Mouse (Mus musculus) liver, embryonic 14.5 days (tissue): ENCODE data around the gene Armc7.

Source experiments
- CTCF ChIP-seq: IDR thresholded peaks from 2 replicates; pipeline ENCODE4 v1.5.1; 2016; ENCODE audit warnings: antibody characterized with exemption, low read depth, control low read depth
- EP300 ChIP-seq: IDR thresholded peaks from 2 replicates; pipeline ENCODE4 v1.6.1; 2016; ENCODE audit warnings: antibody characterized with exemption, low read depth

DNA sequence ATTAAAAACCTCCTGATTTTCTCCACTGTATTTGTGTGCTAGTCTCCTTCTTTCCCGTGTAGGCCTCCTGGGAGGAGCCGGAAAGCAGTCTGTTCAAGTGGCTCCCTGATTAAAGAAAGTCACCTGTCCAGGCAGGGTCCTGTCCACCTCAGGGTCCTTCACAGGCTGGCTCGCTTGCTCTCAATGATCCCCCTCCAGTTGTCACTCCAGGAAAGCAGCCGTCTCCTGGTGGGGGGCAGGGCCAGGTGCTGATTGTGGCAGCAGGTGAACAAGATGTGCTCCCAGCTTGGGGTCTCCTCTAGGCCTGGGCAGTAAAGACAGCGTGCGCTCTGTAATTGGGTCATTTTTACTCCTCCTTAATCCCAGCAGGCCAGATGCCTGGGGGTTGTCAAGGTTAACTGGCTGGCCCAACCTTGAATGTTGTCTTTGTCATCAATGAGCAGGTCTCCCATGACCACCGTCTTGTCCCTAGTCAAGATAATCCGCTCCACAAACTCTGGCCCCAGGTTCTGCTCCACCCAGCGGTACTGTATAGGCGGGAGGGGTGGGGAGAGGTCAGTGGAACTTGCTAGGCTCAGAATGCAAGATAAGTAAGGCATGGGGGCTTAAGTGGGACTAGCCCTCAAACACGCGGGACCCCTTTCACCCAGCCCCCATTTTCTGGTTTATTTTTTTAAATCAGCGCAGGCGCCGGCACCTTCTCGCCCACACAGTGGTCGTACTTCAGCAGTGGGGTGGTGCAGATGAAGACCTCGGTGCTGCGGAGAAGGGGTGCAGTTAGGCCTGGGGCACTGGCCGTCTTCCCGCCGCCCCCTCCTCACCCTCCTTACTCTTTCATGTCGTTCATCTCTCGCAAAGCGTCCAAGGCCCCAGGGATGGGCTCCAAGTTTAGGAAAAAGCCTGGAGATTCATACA, 15.2 kb downstream of the Armc7 start:
- TF ChIP-seq CTCF, result no peak
- TF ChIP-seq EP300, result no peak
